Mouse (Mus musculus): ENCODE measurements around the gene Rmnd1. TPM values are rescaled to one million over a fixed set of nuclear protein-coding genes. Genes with fewer than 3 reads are reported as not detected.

The Rmnd1 gene
- polyA plus RNA-seq, 1 experiment from 2014 or later, result 53.6 TPM

DNA sequence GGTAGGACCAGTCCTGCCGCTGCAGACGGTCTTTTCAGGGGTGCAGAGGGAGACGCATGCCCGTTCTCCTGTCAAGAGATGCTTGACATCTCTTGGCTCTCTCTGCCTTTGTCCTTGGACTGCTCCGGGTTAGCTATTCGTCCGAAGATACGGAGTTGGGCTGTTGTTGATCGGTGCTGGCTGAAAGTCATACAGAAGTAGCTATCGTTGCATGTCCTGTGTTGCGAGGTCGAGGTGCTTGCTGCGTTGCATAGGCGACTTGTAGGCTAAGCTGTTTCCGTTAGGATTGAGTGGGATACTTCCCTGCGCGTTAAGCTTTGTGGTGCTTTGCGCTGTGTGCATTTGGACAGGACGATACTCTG, 43.8 kb downstream of the Rmnd1 start:
- Histone ChIP-seq H3K4me1 (replicated peaks; ENCODE audit: control insufficient read depth, insufficient read depth, low read length) (peaks cover 38% of the 10 kb centered on the region), H3K27me3 (replicated peaks; ENCODE audit: control insufficient read depth, insufficient read depth, low read length) (no peaks in the 10 kb centered on the region), H3K4me2 (ENCODE audit: low read length) (peak overlapping the region; percentile 95), H3K9ac (replicated peaks; ENCODE audit: low read depth, low read length) (peak overlapping the region; percentile 99), H3K36me3 (ENCODE audit: control insufficient read depth, insufficient read depth) (no peaks in the 10 kb centered on the region), H3K27ac (ENCODE audit: low read length) (peak overlapping the region; percentile 100), H3K9me3 (ENCODE audit: control insufficient read depth, low read length) (no peaks in the 10 kb centered on the region), H3K4me3 (replicated peaks; ENCODE audit: low read length) (peak overlapping the region; percentile 95)
- under 1% methylated on average over 19 of the region's 19 CpGs for WGBS
- ATAC-seq, result no peak

DNA sequence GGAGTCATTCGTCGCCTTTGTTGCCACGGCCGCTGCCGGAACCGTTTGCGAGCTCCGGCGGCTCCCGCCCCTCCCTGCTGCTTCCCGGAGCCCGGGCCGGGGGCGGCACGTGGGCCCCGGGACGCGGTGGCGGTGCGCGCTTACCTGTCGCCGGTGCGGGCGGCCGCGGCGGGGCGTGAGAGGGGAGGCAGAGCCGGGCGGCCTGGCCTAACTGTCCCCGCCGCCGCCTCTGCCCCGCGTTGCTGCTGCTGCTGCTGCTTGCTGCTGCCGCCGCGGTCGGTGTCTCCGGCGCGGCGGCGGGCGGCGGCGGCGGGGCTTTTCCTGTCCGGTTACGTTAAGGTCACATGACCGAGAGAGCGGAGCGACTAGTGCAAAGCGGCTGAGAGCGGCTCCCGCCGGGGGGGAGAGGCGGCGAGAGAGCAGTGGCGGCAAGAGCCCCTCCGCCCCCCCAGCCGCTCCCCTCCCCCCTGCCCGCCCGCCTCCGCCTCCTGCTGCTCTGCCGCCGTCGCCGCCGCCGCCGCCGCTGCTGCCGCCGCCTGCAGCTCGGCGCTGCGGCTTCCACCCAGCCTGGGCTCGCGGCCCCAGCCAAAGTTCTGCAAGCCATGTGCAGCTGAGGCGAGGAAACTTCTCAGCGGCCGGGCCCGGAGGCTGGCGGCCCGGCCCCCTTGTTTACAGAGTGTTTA, 44.3 kb downstream of the Rmnd1 start, which contains the start of gene Zbtb2:
Gene Zbtb2 (minus strand): TSS at position 408 of the 683 bp plus-strand sequence.
- Histone ChIP-seq H3K9me3 (ENCODE audit: control insufficient read depth, low read length) (no peaks in the 10 kb centered on the region), H3K4me3 (replicated peaks; ENCODE audit: low read length) (peak within 1 kb of the TSS; percentile 95), H3K27me3 (replicated peaks; ENCODE audit: control insufficient read depth, insufficient read depth, low read length) (no peaks in the 10 kb centered on the region), H3K36me3 (ENCODE audit: control insufficient read depth, insufficient read depth) (no peaks in the 10 kb centered on the region), H3K4me2 (ENCODE audit: low read length) (peak within 1 kb of the TSS; percentile 95), H3K27ac (ENCODE audit: low read length) (peak within 1 kb of the TSS; percentile 100), H3K9ac (replicated peaks; ENCODE audit: low read depth, low read length) (peak within 1 kb of the TSS; percentile 99), H3K4me1 (replicated peaks; ENCODE audit: control insufficient read depth, insufficient read depth, low read length) (peaks cover 38% of the 10 kb centered on the region)
- peak; percentile 4 for ATAC-seq
- under 1% methylated on average over 63 of the region's 87 CpGs for WGBS

DNA sequence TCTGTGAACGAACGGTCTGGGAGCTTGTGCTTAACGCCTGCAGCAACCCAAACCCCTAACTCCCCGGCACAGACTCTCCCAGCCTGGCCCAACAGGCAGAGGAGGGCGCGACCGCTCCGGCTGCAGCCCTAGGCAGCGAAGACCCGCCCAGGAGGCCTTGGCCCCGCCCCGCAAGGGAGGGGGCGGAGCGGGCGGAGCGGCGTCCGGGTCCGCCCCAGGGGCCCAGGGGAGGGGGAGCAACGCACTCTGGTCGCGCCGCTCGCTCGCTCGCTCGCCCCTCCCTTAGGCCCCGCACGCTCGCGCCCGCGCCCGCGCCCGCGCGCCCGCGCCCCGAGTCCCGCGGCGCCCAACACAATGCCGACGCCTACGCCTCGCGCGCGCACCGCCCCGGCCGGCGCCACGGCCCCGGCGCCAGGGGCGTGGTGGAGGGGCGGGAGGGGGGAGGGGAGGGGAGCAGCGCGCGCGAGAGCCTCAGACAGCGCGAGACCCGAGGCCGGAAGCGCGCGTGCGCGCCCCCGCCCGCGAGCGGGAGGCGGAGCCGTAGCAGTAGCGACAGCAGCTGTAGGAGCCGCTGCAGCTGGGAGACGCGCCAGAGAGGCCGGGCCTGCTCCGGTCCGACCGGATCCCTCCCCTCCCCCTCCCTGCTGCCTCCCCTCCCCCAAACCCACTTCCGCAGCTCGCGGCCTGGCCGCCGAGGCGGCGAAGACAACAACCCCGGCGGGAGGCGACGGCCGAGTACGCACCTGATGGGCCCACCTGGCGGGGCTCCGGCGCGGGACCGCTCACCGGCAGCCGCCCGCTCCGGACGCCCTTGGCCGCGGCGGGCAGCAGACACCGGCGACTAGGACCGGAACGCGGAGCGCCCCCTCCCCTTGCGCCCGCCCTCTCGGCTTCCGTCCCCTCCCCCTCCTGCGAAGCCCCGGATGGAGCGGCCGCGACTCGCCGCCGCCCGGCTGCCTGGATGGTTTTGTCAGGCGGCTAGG, 45.3 kb downstream of the Rmnd1 start:
- peak overlapping the region; percentile 95 for H3K4me3 ChIP-seq (replicated peaks; ENCODE audit: low read length)
- H3K9ac ChIP-seq (replicated peaks; ENCODE audit: low read depth, low read length), result peak overlapping the region; percentile 99
- no peaks in the 10 kb centered on the region for H3K9me3 ChIP-seq (ENCODE audit: control insufficient read depth, low read length)
- H3K4me1 ChIP-seq (replicated peaks; ENCODE audit: control insufficient read depth, insufficient read depth, low read length), result peaks cover 38% of the 10 kb centered on the region
- peak; percentile 92 for ATAC-seq
- peak overlapping the region; percentile 95 for H3K4me2 ChIP-seq (ENCODE audit: low read length)
- no peaks in the 10 kb centered on the region for H3K27me3 ChIP-seq (replicated peaks; ENCODE audit: control insufficient read depth, insufficient read depth, low read length)
- H3K36me3 ChIP-seq (ENCODE audit: control insufficient read depth, insufficient read depth), result no peaks in the 10 kb centered on the region
- under 1% methylated on average over 61 of the region's 133 CpGs for WGBS
- H3K27ac ChIP-seq (ENCODE audit: low read length), result peak overlapping the region; percentile 100

DNA sequence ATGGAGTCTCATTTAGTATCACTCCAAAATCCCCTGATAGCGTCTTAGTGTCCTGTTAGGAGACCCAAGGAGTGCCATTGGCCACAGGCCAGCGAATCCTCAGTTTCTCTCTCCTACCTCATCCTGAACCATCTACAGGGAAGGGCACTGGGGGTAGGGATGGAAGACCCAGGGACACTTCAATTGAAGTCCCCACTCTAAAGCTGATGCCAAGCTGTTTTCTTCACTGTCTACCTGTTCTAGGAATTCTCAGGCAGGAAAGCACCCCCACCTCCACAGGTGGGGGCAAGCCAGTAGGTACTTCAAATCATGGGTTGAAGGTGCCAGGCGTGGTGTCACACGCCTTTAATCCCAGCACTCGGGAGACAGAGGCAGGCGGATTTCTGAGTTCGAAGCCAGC, 47.9 kb downstream of the Rmnd1 start:
- Histone ChIP-seq H3K36me3 (ENCODE audit: control insufficient read depth, insufficient read depth) (no peaks in the 10 kb centered on the region), H3K4me3 (replicated peaks; ENCODE audit: low read length) (no peak overlapping the region), H3K9ac (replicated peaks; ENCODE audit: low read depth, low read length) (no peak overlapping the region), H3K9me3 (ENCODE audit: control insufficient read depth, low read length) (no peaks in the 10 kb centered on the region), H3K27ac (ENCODE audit: low read length) (no peak overlapping the region), H3K27me3 (replicated peaks; ENCODE audit: control insufficient read depth, insufficient read depth, low read length) (no peaks in the 10 kb centered on the region), H3K4me1 (replicated peaks; ENCODE audit: control insufficient read depth, insufficient read depth, low read length) (peaks cover 13% of the 10 kb centered on the region), H3K4me2 (ENCODE audit: low read length) (no peak overlapping the region)
- WGBS, result 91% methylated on average over 7 of the region's 7 CpGs
- no peak for ATAC-seq

DNA sequence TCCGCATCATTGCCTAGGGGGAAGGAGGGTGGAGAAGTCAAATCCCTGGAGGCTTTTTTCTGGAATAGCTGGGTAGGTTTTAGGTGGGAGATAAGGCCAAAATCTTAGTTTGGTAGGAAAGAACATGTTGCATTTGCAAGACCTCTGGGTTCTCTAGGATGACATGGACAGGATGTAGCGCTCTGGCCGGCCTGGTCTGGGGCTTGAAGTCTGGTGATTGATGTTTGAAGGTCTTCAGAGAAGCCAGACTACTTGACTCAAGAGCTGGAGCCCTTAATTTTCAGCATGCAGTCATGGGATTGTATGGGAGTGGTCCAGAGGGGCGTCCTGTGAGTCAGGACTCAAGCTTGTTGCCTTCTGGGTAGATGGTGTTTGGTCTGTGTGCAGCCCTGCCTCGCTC, 51.4 kb downstream of the Rmnd1 start:
- H3K4me2 ChIP-seq (ENCODE audit: low read length), result no peak overlapping the region
- no peaks in the 10 kb centered on the region for H3K27me3 ChIP-seq (replicated peaks; ENCODE audit: control insufficient read depth, insufficient read depth, low read length)
- H3K36me3 ChIP-seq (ENCODE audit: control insufficient read depth, insufficient read depth), result no peaks in the 10 kb centered on the region
- no peak overlapping the region for H3K4me3 ChIP-seq (replicated peaks; ENCODE audit: low read length)
- no peaks in the 10 kb centered on the region for H3K9me3 ChIP-seq (ENCODE audit: control insufficient read depth, low read length)
- no peak overlapping the region for H3K27ac ChIP-seq (ENCODE audit: low read length)
- H3K4me1 ChIP-seq (replicated peaks; ENCODE audit: control insufficient read depth, insufficient read depth, low read length), result peaks cover 2% of the 10 kb centered on the region
- ATAC-seq, result no peak
- WGBS, result 97% methylated on average over 5 of the region's 5 CpGs
- H3K9ac ChIP-seq (replicated peaks; ENCODE audit: low read depth, low read length), result no peak overlapping the region

DNA sequence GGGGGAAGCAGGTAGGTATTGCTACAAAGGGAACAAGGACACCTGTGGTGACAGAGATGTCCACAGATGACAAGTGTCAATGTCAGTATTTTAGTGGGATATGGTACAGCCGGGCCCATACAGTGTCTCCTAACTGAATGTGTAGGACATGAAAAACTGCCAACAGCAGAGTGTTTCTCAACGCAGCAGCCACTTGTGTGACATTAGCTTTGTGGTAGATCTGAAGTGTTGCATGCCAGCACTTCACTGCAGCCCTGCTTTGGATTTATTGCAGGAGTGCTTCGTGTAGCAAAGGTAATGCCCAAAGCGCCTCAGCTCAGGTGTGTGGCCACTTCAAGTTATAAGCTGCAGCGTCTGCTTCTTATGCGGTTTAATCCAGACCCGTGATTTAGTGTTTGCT, 55.3 kb downstream of the Rmnd1 start:
- H3K9ac ChIP-seq (replicated peaks; ENCODE audit: low read depth, low read length), result no peak overlapping the region
- H3K27me3 ChIP-seq (replicated peaks; ENCODE audit: control insufficient read depth, insufficient read depth, low read length), result no peaks in the 10 kb centered on the region
- no peak for ATAC-seq
- no peak overlapping the region for H3K4me3 ChIP-seq (replicated peaks; ENCODE audit: low read length)
- H3K4me2 ChIP-seq (ENCODE audit: low read length), result no peak overlapping the region
- no peaks in the 10 kb centered on the region for H3K9me3 ChIP-seq (ENCODE audit: control insufficient read depth, low read length)
- H3K4me1 ChIP-seq (replicated peaks; ENCODE audit: control insufficient read depth, insufficient read depth, low read length), result no peaks in the 10 kb centered on the region
- H3K36me3 ChIP-seq (ENCODE audit: control insufficient read depth, insufficient read depth), result no peaks in the 10 kb centered on the region
- 91% methylated on average over 7 of the region's 7 CpGs for WGBS
- H3K27ac ChIP-seq (ENCODE audit: low read length), result no peak overlapping the region

DNA sequence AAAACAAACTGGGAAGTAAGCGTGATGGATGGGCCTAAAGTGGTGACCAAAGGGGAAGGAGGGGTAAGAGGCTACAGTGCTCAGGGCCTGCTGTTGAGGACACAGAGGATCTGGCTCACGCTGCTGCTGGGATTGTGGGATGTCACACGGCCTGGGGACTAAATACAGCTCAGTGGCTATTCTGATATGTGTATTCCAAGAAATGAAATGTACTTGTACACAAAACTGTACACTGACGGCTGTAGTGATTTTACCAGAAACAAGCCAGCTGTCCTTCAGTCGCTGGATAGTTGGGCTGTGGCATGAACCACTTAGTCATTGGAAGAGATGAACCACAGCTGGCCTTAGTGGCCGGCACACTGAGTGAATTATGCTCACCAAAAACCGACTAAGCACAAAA, 55.7 kb downstream of the Rmnd1 start:
- H3K27me3 ChIP-seq (replicated peaks; ENCODE audit: control insufficient read depth, insufficient read depth, low read length), result no peaks in the 10 kb centered on the region
- H3K9me3 ChIP-seq (ENCODE audit: control insufficient read depth, low read length), result no peaks in the 10 kb centered on the region
- no peak overlapping the region for H3K4me3 ChIP-seq (replicated peaks; ENCODE audit: low read length)
- no peaks in the 10 kb centered on the region for H3K36me3 ChIP-seq (ENCODE audit: control insufficient read depth, insufficient read depth)
- no peak for ATAC-seq
- H3K27ac ChIP-seq (ENCODE audit: low read length), result no peak overlapping the region
- H3K9ac ChIP-seq (replicated peaks; ENCODE audit: low read depth, low read length), result no peak overlapping the region
- 85% methylated on average over 7 of the region's 7 CpGs for WGBS
- H3K4me1 ChIP-seq (replicated peaks; ENCODE audit: control insufficient read depth, insufficient read depth, low read length), result no peaks in the 10 kb centered on the region
- H3K4me2 ChIP-seq (ENCODE audit: low read length), result no peak overlapping the region

DNA sequence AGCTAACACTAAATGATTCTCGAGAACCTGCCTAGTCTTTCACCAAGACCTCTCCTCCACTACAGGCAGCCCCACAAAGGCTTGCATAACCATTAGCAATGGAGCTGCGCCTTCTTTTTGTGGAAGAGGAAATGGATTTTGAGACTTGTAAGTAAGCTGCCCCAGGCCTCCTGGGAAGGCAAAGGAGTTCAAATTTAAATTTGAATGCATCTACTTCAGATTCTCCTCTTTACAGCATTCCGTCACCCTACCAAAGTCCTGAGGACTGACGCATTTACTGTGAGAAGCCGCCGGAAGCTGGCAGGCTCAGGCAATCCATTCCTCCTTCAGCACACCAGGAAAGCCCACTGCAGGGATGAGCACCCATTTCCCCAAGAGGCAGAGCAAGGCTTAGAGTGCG, 56.9 kb downstream of the Rmnd1 start:
- Histone ChIP-seq H3K27ac (ENCODE audit: low read length) (no peak overlapping the region), H3K4me3 (replicated peaks; ENCODE audit: low read length) (no peak overlapping the region), H3K9ac (replicated peaks; ENCODE audit: low read depth, low read length) (no peak overlapping the region), H3K4me2 (ENCODE audit: low read length) (no peak overlapping the region), H3K9me3 (ENCODE audit: control insufficient read depth, low read length) (no peaks in the 10 kb centered on the region), H3K27me3 (replicated peaks; ENCODE audit: control insufficient read depth, insufficient read depth, low read length) (no peaks in the 10 kb centered on the region), H3K36me3 (ENCODE audit: control insufficient read depth, insufficient read depth) (no peaks in the 10 kb centered on the region), H3K4me1 (replicated peaks; ENCODE audit: control insufficient read depth, insufficient read depth, low read length) (no peaks in the 10 kb centered on the region)
- WGBS, result 23% methylated on average over 7 of the region's 7 CpGs
- peak; percentile 15; the same call in 1 of the 2 replicates for ATAC-seq

GRCm38 (mm10) chr10:4374734-4375133, 57.5 kb downstream of the Rmnd1 start:
- Histone ChIP-seq H3K4me2 (ENCODE audit: low read length) (no peak overlapping the region), H3K9ac (replicated peaks; ENCODE audit: low read depth, low read length) (no peak overlapping the region), H3K27ac (ENCODE audit: low read length) (no peak overlapping the region), H3K36me3 (ENCODE audit: control insufficient read depth, insufficient read depth) (no peaks in the 10 kb centered on the region), H3K27me3 (replicated peaks; ENCODE audit: control insufficient read depth, insufficient read depth, low read length) (no peaks in the 10 kb centered on the region), H3K4me1 (replicated peaks; ENCODE audit: control insufficient read depth, insufficient read depth, low read length) (no peaks in the 10 kb centered on the region), H3K4me3 (replicated peaks; ENCODE audit: low read length) (no peak overlapping the region), H3K9me3 (ENCODE audit: control insufficient read depth, low read length) (no peaks in the 10 kb centered on the region)
- WGBS, result 86% methylated on average over 4 of the region's 4 CpGs
- ATAC-seq, result no peak

Measured in forebrain, embryonic 16.5 days (tissue).